In the genomic region with DNA sequence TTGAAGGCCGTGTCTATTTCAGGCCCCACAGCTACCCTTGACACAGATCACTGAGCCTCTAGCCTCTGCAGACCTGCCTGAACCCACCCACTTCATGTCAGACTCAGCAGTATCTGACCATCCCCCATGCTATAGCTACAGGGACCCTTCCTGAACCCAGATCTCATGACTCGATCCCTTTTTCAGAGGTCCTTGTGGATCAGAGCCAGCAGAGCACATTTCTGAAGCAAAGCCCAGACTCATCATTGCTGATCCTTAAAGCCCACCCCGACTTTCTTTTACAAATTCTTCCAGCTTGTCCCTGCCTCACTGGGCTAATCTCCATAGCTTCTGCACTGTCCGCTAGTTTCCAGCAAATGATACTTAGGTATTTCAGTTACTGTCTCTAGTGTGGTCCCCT, we compare ENCODE assay signal across 14 mouse cellular contexts. TPM values are rescaled to one million over a fixed set of nuclear protein-coding genes. Genes with fewer than 3 reads are reported as not detected.
DNase-seq lines count a peak whose midpoint lies in the region; ATAC-seq and TF ChIP-seq lines count a peak whose summit lies in the region.
"Had no signal": no experiment of that assay in that cellular context is flagged by ENCODE, and none has a peak within 500 bp of the region (broad histone marks: within the 10 kb centered on the region; RNA-seq: fewer than 3 reads in every experiment).

No protein-coding gene starts in this region.

- intact Hi-C loops in heart, adult 2 months (cut with DNase I) = no loop called here

- no peak for TF ChIP-seq POLR2A in heart, adult 2 months (IDR thresholded peaks at IDR 0.05; ENCODE audit: insufficient read depth, low read depth, low read length)

- peaks cover 5% of the 10 kb centered on the region for H3K4me1 ChIP-seq in heart, adult 2 months (ENCODE audit: control insufficient read depth, insufficient read depth, low read length)
- H3K4me1 ChIP-seq in hindbrain, postnatal 0 days (ENCODE audit: insufficient read depth, low read length) = peaks cover 9% of the 10 kb centered on the region; the same call in 1 of the 2 replicates
- H3K4me1 ChIP-seq in hindbrain, embryonic 12.5 days = peaks cover 19% of the 10 kb centered on the region
- H3K4me1 ChIP-seq in midbrain, postnatal 0 days (ENCODE audit: insufficient read depth, low read length) = peaks cover 7% of the 10 kb centered on the region; the same call in 1 of the 2 replicates
- peaks cover 16% of the 10 kb centered on the region for H3K4me1 ChIP-seq in midbrain, embryonic 13.5 days (replicated peaks)
- peaks cover 21% of the 10 kb centered on the region for H3K4me1 ChIP-seq in limb, embryonic 10.5 days

- 67% methylated on average over 4 of the region's 4 CpGs for WGBS in heart, adult 2 months
- 39% methylated on average over 4 of the region's 4 CpGs for WGBS in hindbrain, postnatal 0 days
- WGBS in hindbrain, embryonic 12.5 days = 76% methylated on average over 4 of the region's 4 CpGs
- WGBS in midbrain, postnatal 0 days = 48% methylated on average over 4 of the region's 4 CpGs
- WGBS in midbrain, embryonic 13.5 days = 68% methylated on average over 4 of the region's 4 CpGs
- WGBS in limb, embryonic 10.5 days = 85% methylated on average over 4 of the region's 4 CpGs

- H3K36me3 ChIP-seq in heart, adult 2 months (ENCODE audit: control insufficient read depth, insufficient read depth, low read length) = no peaks in the 10 kb centered on the region
- no peaks in the 10 kb centered on the region for H3K36me3 ChIP-seq in hindbrain, postnatal 0 days (ENCODE audit: insufficient read depth, low read length)
- no peaks in the 10 kb centered on the region for H3K36me3 ChIP-seq in hindbrain, embryonic 12.5 days
- no peaks in the 10 kb centered on the region for H3K36me3 ChIP-seq in midbrain, postnatal 0 days (ENCODE audit: insufficient read depth, low read length)
- H3K36me3 ChIP-seq in midbrain, embryonic 13.5 days = no peaks in the 10 kb centered on the region
- no peaks in the 10 kb centered on the region for H3K36me3 ChIP-seq in limb, embryonic 10.5 days
- H3K36me3 ChIP-seq: heart, embryonic 12.5 days had no signal

- no peaks in the 10 kb centered on the region for H3K27me3 ChIP-seq in heart, adult 2 months (ENCODE audit: control insufficient read depth, insufficient read depth, low read length)
- no peaks in the 10 kb centered on the region for H3K27me3 ChIP-seq in hindbrain, postnatal 0 days (ENCODE audit: insufficient read depth, low read length)
- peaks cover 22% of the 10 kb centered on the region for H3K27me3 ChIP-seq in hindbrain, embryonic 12.5 days
- no peaks in the 10 kb centered on the region for H3K27me3 ChIP-seq in midbrain, postnatal 0 days (ENCODE audit: insufficient read depth, low read length)
- H3K27me3 ChIP-seq in midbrain, embryonic 13.5 days = peaks cover 5% of the 10 kb centered on the region; the same call in 1 of the 2 replicates
- H3K27me3 ChIP-seq in limb, embryonic 10.5 days (ENCODE audit: low read depth, poor library complexity, severe bottlenecking) = peaks cover 8% of the 10 kb centered on the region

- peak; percentile 21 for ATAC-seq in hindbrain, postnatal 0 days
- ATAC-seq in hindbrain, embryonic 12.5 days (ENCODE audit: low FRiP score) = no peak
- 0 out of 2 replicates have a peak, but pooled peaks have one; percentile 7 for ATAC-seq in midbrain, postnatal 0 days (ENCODE audit: low FRiP score)
- no peak for ATAC-seq in midbrain, embryonic 13.5 days
- ATAC-seq: liver, postnatal 0 days had no signal

- peak overlapping the region; percentile 6; the same call in 1 of the 2 replicates for H3K27ac ChIP-seq in heart, adult 2 months
- H3K27ac ChIP-seq in hindbrain, postnatal 0 days = peak overlapping the region; percentile 76
- H3K27ac ChIP-seq in hindbrain, embryonic 12.5 days = no peak overlapping the region
- no peak overlapping the region for H3K27ac ChIP-seq in midbrain, postnatal 0 days (ENCODE audit: low read depth, low read length)
- H3K27ac ChIP-seq in midbrain, embryonic 13.5 days = no peak overlapping the region
- H3K27ac ChIP-seq in limb, embryonic 10.5 days = 0 out of 2 replicates have a peak overlapping the region, but pooled peaks have one; percentile 1

- no peak overlapping the region for H3K4me2 ChIP-seq in hindbrain, postnatal 0 days (ENCODE audit: low read depth, low read length)
- H3K4me2 ChIP-seq in hindbrain, embryonic 12.5 days (replicated peaks) = no peak overlapping the region
- no peak overlapping the region for H3K4me2 ChIP-seq in midbrain, postnatal 0 days (ENCODE audit: low read depth, low read length, poor library complexity, severe bottlenecking)
- H3K4me2 ChIP-seq in midbrain, embryonic 13.5 days (replicated peaks) = no peak overlapping the region
- H3K4me2 ChIP-seq: heart, embryonic 12.5 days had no signal

- DNase-seq in heart, adult 2 months = no peak
- DNase-seq in heart, adult 11 months = no peak
- DNase-seq in hindbrain, postnatal 0 days (ENCODE audit: low spot score) = peak; percentile 58
- peak; percentile 42 for DNase-seq in midbrain, postnatal 0 days (ENCODE audit: low spot score)
- DNase-seq in limb, embryonic 10.5 days (ENCODE audit: low spot score) = no peak
- DNase-seq: B cell, adult 2 months; liver; liver, postnatal 0 days; lung, postnatal 36 days; retina, postnatal 1 day; thymus, adult 2 months had no signal

- no peaks in the 10 kb centered on the region for H3K79me2 ChIP-seq in heart, adult 2 months (replicated peaks; ENCODE audit: control insufficient read depth, insufficient read depth, low read length)

- no peak for TF ChIP-seq EP300 in heart, adult 2 months (IDR thresholded peaks at IDR 0.05; ENCODE audit: insufficient read depth, low read depth, low read length)

- no peak overlapping the region for H3K4me3 ChIP-seq in heart, adult 2 months
- H3K4me3 ChIP-seq in hindbrain, postnatal 0 days (ENCODE audit: low read length) = no peak overlapping the region
- H3K4me3 ChIP-seq in hindbrain, embryonic 12.5 days = no peak overlapping the region
- no peak overlapping the region for H3K4me3 ChIP-seq in midbrain, postnatal 0 days (ENCODE audit: low read depth, low read length)
- H3K4me3 ChIP-seq in midbrain, embryonic 13.5 days (replicated peaks) = no peak overlapping the region
- no peak overlapping the region for H3K4me3 ChIP-seq in limb, embryonic 10.5 days
- H3K4me3 ChIP-seq: heart, embryonic 12.5 days had no signal

- H3K9me3 ChIP-seq in hindbrain, postnatal 0 days (ENCODE audit: low read length) = no peaks in the 10 kb centered on the region
- H3K9me3 ChIP-seq in hindbrain, embryonic 12.5 days (replicated peaks) = no peaks in the 10 kb centered on the region
- no peaks in the 10 kb centered on the region for H3K9me3 ChIP-seq in midbrain, postnatal 0 days (ENCODE audit: low read length)
- H3K9me3 ChIP-seq in midbrain, embryonic 13.5 days = no peaks in the 10 kb centered on the region
- H3K9me3 ChIP-seq in limb, embryonic 10.5 days (replicated peaks) = no peaks in the 10 kb centered on the region
- H3K9me3 ChIP-seq: heart, embryonic 12.5 days had no signal

- no peak for TF ChIP-seq CTCF in heart, adult 2 months (IDR thresholded peaks at IDR 0.05)
- TF ChIP-seq CTCF in hindbrain, postnatal 0 days (IDR thresholded peaks at IDR 0.05; ENCODE audit: low read depth) = no peak
- no peak for TF ChIP-seq CTCF in midbrain, postnatal 0 days (IDR thresholded peaks at IDR 0.05)

- H3K9ac ChIP-seq in heart, adult 2 months (ENCODE audit: low read depth, low read length) = no peak overlapping the region
- H3K9ac ChIP-seq in hindbrain, postnatal 0 days (replicated peaks; ENCODE audit: low read length) = no peak overlapping the region
- H3K9ac ChIP-seq in hindbrain, embryonic 12.5 days = no peak overlapping the region
- 0 out of 2 replicates have a peak overlapping the region, but pooled peaks have one; percentile 19 for H3K9ac ChIP-seq in midbrain, postnatal 0 days (replicated peaks; ENCODE audit: low read length, poor library complexity, severe bottlenecking)
- H3K9ac ChIP-seq in midbrain, embryonic 13.5 days (replicated peaks) = no peak overlapping the region
- H3K9ac ChIP-seq: heart, embryonic 12.5 days; liver, postnatal 0 days had no signal

RNA-seq across cellular contexts. Expression of a gene that starts 10.0 kb away (rescaled TPM):
- total RNA-seq in heart, adult 2 months (2021) = 1 to 10 TPM; 3.1 to 5.1 TPM
- polyA plus RNA-seq in heart, adult 2 months (2012; rRNA removed) = 6.6 and 12.3 TPM in 2 replicates
- 12.4 and 13.0 TPM in 2 replicates for total RNA-seq in hindbrain, postnatal 0 days (2014; rRNA removed)
- 6.4 and 7.8 TPM in 2 replicates for polyA plus RNA-seq in hindbrain, postnatal 0 days (2015; fragmentation: Nextera tagmentation; extraction: Ambion mirVana)
- 0.40 TPM in 2 replicates for polyA plus RNA-seq in hindbrain, embryonic 12.5 days (2016; fragmentation: Nextera tagmentation; extraction: Ambion mirVana)
- total RNA-seq in midbrain, postnatal 0 days (2014; rRNA removed) = 4.2 and 7.8 TPM in 2 replicates
- polyA plus RNA-seq in midbrain, postnatal 0 days (2015; fragmentation: Nextera tagmentation; extraction: Ambion mirVana) = 1.7 and 2.6 TPM in 2 replicates
- polyA plus RNA-seq in midbrain, embryonic 13.5 days (2015; fragmentation: Nextera tagmentation; extraction: Ambion mirVana) = 0.51 and 1.0 TPM in 2 replicates
- 0.10 and 0.11 TPM in 2 replicates for polyA plus RNA-seq in limb, embryonic 10.5 days (2016; fragmentation: Nextera tagmentation; extraction: Ambion mirVana)

RNA-seq across cellular contexts. Expression of a gene that starts 52.7 kb away (rescaled TPM):
- 10 to 100 TPM; 47.4 to 47.7 TPM for total RNA-seq in heart, adult 2 months (2021)
- 19.3 and 33.5 TPM in 2 replicates for polyA plus RNA-seq in heart, adult 2 months (2012; rRNA removed)
- total RNA-seq in hindbrain, postnatal 0 days (2014; rRNA removed) = 56.8 and 58.1 TPM in 2 replicates
- 51.3 and 51.9 TPM in 2 replicates for polyA plus RNA-seq in hindbrain, postnatal 0 days (2015; fragmentation: Nextera tagmentation; extraction: Ambion mirVana)
- 66.4 and 68.0 TPM in 2 replicates for polyA plus RNA-seq in hindbrain, embryonic 12.5 days (2016; fragmentation: Nextera tagmentation; extraction: Ambion mirVana)
- 69.0 and 75.0 TPM in 2 replicates for total RNA-seq in midbrain, postnatal 0 days (2014; rRNA removed)
- 45.4 and 46.4 TPM in 2 replicates for polyA plus RNA-seq in midbrain, postnatal 0 days (2015; fragmentation: Nextera tagmentation; extraction: Ambion mirVana)
- polyA plus RNA-seq in midbrain, embryonic 13.5 days (2015; fragmentation: Nextera tagmentation; extraction: Ambion mirVana) = 70.6 and 74.5 TPM in 2 replicates
- 45.2 and 49.1 TPM in 2 replicates for polyA plus RNA-seq in limb, embryonic 10.5 days (2016; fragmentation: Nextera tagmentation; extraction: Ambion mirVana)

Comparison
In these comparisons a context has a peak if more than half of its experiments do, and no peak if none do; other contexts are left out.
1. H3K27ac ChIP-seq: peak in heart, adult 2 months (single experiment), hindbrain, postnatal 0 days (single experiment) and limb, embryonic 10.5 days (single experiment); none in hindbrain, embryonic 12.5 days (single experiment), midbrain, postnatal 0 days (single experiment) and midbrain, embryonic 13.5 days (single experiment).
2. ATAC-seq: peak in hindbrain, postnatal 0 days (single experiment) and midbrain, postnatal 0 days (single experiment); none in hindbrain, embryonic 12.5 days (single experiment) and midbrain, embryonic 13.5 days (single experiment).
3. DNase-seq: peak in hindbrain, postnatal 0 days (single experiment) and midbrain, postnatal 0 days (single experiment); none in heart, adult 2 months (0 of 2), heart, adult 11 months (single experiment) and limb, embryonic 10.5 days (single experiment).